Mouse (Mus musculus) myocyte (in vitro differentiated cells): ENCODE measurements at regions not wholly inside any gene's neighbourhood (a gene's known extent, or its start where the extent isn't known, plus 50 kb on each side); places are given as distances from the start of the nearest gene placed in this dataset.

ENCODE experiments used
- E2F4 ChIP-seq: IDR thresholded peaks from one replicate; pipeline ENCODE4 v1.6.1; 2011; ENCODE audit warnings: mild to moderate bottlenecking, control low read depth, moderate library complexity; ENCODE audit not compliant: insufficient read depth
- MAX ChIP-seq: IDR thresholded peaks from one replicate; pipeline ENCODE4 v1.6.1; 2011; ENCODE audit warnings: low read depth, mild to moderate bottlenecking, control low read depth
- MYOD1 ChIP-seq, 3 experiments: IDR thresholded peaks; one replicate each; pipeline ENCODE4 v1.6.1; 2011; ENCODE audit warnings: control low read depth in 2 of 3, low read depth in 2 of 3, mild to moderate bottlenecking in 2 of 3, moderate library complexity in 1 of 3; ENCODE audit not compliant: insufficient read length in 2 of 3, control insufficient read depth in 1 of 3
- MYOG ChIP-seq, 3 experiments: IDR thresholded peaks; one replicate each; pipeline ENCODE4 v1.6.1; 2011; ENCODE audit warnings: control low read depth in 2 of 3, low read depth in 2 of 3, mild to moderate bottlenecking in 2 of 3; ENCODE audit not compliant: insufficient read length in 2 of 3, control insufficient read depth in 1 of 3, insufficient read depth in 1 of 3
- POLR2A ChIP-seq: IDR thresholded peaks from one replicate; pipeline ENCODE4 v1.6.1; 2011; ENCODE audit warnings: low read depth, mild to moderate bottlenecking, control low read depth, moderate library complexity; ENCODE audit not compliant: insufficient read length
- POLR2AphosphoS2 ChIP-seq: IDR thresholded peaks from one replicate; pipeline ENCODE4 v1.6.1; 2011; ENCODE audit warnings: low read depth, control low read depth; ENCODE audit not compliant: insufficient read length
- TCF12 ChIP-seq: IDR thresholded peaks from one replicate; pipeline ENCODE4 v1.6.1; 2011; ENCODE audit warnings: mild to moderate bottlenecking, control low read depth; ENCODE audit not compliant: poor library complexity, insufficient read depth, severe bottlenecking

- no peak for TF ChIP-seq MYOG (IDR thresholded peaks at IDR 0.05; ENCODE audit: control insufficient read depth in 1 of 3, insufficient read depth in 1 of 3, insufficient read length in 2 of 3, low read depth in 2 of 3)
- TF ChIP-seq POLR2AphosphoS2 = no peak
- no peak for TF ChIP-seq POLR2A
- TF ChIP-seq E2F4 = no peak
- TF ChIP-seq TCF12 = no peak
- TF ChIP-seq MYOD1 (IDR thresholded peaks at IDR 0.05; ENCODE audit: control insufficient read depth in 1 of 3, insufficient read length in 2 of 3, low read depth in 2 of 3) = no peak
- no peak for TF ChIP-seq MAX
These were observed 53.0 kb upstream of the Egr2 start for GRCm38 (mm10) chr10:67482268-67482667.
